Mouse (Mus musculus) olfactory bulb, adult 2 months (tissue): ENCODE results near the gene Vmn2r3. TPM values are rescaled to one million over a fixed set of nuclear protein-coding genes. Genes with fewer than 3 reads are reported as not detected.

Experiments
- H3K27ac ChIP-seq: fragments of 200-500 bp; 2 replicates; pipeline ENCODE4 v1.5.1; 2012; ENCODE audit warnings: low read depth, low read length; ENCODE audit not compliant: insufficient read depth
- H3K4me1 ChIP-seq: fragments of 200-500 bp; 2 replicates; pipeline ENCODE4 v1.6.1; 2012; ENCODE audit warnings: low read length; ENCODE audit not compliant: control insufficient read depth, insufficient read depth
- H3K4me3 ChIP-seq: fragments of 200-500 bp; 2 replicates; pipeline ENCODE4 v1.5.1; 2012; ENCODE audit warnings: mild to moderate bottlenecking, low read depth, low read length, moderate library complexity; ENCODE audit not compliant: insufficient read depth
- CTCF ChIP-seq: fragments of 200-500 bp; IDR thresholded peaks from 2 replicates; pipeline ENCODE4 v1.5.1; 2012; ENCODE audit warnings: low read depth, mild to moderate bottlenecking, low read length, moderate library complexity; ENCODE audit not compliant: insufficient read depth
- POLR2A ChIP-seq: fragments of 200-500 bp; IDR thresholded peaks from 2 replicates; pipeline ENCODE4 v1.6.1; 2012; ENCODE audit warnings: mild to moderate bottlenecking, low read depth, low read length, moderate library complexity; ENCODE audit not compliant: insufficient read depth
- WGBS: fragments of 180-500 bp; shearing (Covaris S2); methylation state at CpG from one replicate; pipeline ENCODE4 v1.1.7; 2018; 5-methylcytosine and 5-hydroxymethylcytosine counted together
- polyA plus RNA-seq: library from polyadenylated mRNA; stranded (reverse); fragments of >200 nt; gene quantifications from 2 replicates; pipeline ENCODE4 v1.2.4, GENCODE M21; 2012; ENCODE audit warnings: low replicate concordance; ENCODE audit not compliant: missing spikeins, insufficient read depth, insufficient read length

Gene Vmn2r3
- polyA plus RNA-seq, 1 experiment = not detected

- TF ChIP-seq POLR2A = no peak
- TF ChIP-seq CTCF = no peak
- H3K27ac ChIP-seq = no peak overlapping the region
- H3K4me1 ChIP-seq = no peaks in the 10 kb centered on the region
- no peak overlapping the region for H3K4me3 ChIP-seq
- WGBS = 58% methylated on average over 2 of the region's 2 CpGs
These were observed 62.3 kb downstream of the Vmn2r3 start for GRCm38 (mm10) chr3:64227243-64227642.

Other genes starting within 250 kb of the Vmn2r3 start
- not detected in 2 replicates for gene Vmn2r1, start 208.2 kb downstream of the Vmn2r3 start, polyA plus RNA-seq
- not detected in 2 replicates for gene Vmn2r2, start 147.8 kb downstream of the Vmn2r3 start, polyA plus RNA-seq
- not detected in 2 replicates for gene Vmn2r4, start 125.7 kb upstream of the Vmn2r3 start, polyA plus RNA-seq
- not detected in 2 replicates for gene Vmn2r5, start 220.1 kb upstream of the Vmn2r3 start, polyA plus RNA-seq